Mouse (Mus musculus) lung, postnatal 0 days (tissue): ENCODE results near the gene Wwtr1.

Source experiments
- CTCF ChIP-seq: IDR thresholded peaks from 2 replicates; pipeline ENCODE4 v1.5.1; 2016; ENCODE audit warnings: antibody characterized with exemption, mild to moderate bottlenecking
- EP300 ChIP-seq: IDR thresholded peaks from 2 replicates; pipeline ENCODE4 v1.6.1; 2016; ENCODE audit warnings: antibody characterized with exemption, mild to moderate bottlenecking, control low read depth

DNA sequence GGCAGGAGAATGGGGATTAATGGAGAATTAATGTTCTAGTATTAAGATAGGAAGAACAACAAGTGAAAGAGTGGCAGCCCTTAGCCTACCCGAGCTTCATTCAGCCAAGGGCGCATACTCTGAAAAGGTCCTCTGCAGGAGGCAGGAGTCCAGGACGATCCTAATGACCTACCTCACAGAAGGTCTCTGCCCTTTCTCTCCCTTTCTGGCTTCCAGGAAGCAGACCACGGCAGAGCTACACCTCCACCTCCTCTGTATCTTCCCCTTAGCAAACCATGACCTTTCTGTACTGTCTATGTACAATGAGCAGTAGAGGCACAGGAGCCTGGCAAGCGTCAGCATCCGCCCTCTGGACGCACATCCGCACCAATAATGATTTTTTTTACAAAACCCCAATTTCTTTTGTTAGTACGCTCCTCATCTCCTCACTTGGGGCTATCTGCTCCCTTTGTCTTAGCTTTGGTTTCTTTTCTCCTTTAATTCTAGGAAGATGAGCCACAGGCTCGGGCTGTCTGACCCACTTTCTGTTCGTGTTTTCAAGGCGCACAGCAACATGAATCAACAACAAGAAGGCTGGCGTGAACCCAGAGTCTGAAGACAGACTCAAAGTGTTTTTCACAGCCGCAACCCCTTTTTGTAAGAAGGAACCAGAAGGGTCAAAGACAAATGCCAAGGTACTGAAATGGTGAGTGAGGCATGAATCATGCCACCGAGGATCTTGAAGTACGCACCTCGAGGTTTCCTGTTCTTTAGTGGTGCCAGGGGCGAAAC lies 63.7 kb downstream of the Wwtr1 start:
- TF ChIP-seq CTCF (no peak), EP300 (no peak)
